12 mouse cellular contexts compared by ENCODE assay signal in genomic region chr9:83537921-83538536, GRCm38 (mm10). TPM values are rescaled to one million over a fixed set of nuclear protein-coding genes. Genes with fewer than 3 reads are reported as not detected.
A peak's percentile ranks its signal among the peaks of the same experiment; 100 is the strongest.
DNase-seq lines count a peak whose midpoint lies in the region; ATAC-seq lines count a peak whose summit lies in the region.
"Had no signal": no experiment of that assay in that cellular context is flagged by ENCODE, and none has a peak within 500 bp of the region (broad histone marks: within the 10 kb centered on the region; RNA-seq: fewer than 3 reads in every experiment).

No protein-coding gene starts in this region.

- H3K9me3 ChIP-seq in heart, embryonic 12.5 days (replicated peaks): no peaks in the 10 kb centered on the region
- H3K9me3 ChIP-seq in hindbrain, embryonic 15.5 days: no peaks in the 10 kb centered on the region

- H3K36me3 ChIP-seq in heart, embryonic 12.5 days: no peaks in the 10 kb centered on the region
- H3K36me3 ChIP-seq in hindbrain, embryonic 15.5 days: no peaks in the 10 kb centered on the region

- H3K27me3 ChIP-seq in heart, embryonic 12.5 days (replicated peaks): no peaks in the 10 kb centered on the region
- H3K27me3 ChIP-seq in hindbrain, embryonic 15.5 days: no peaks in the 10 kb centered on the region

- H3K27ac ChIP-seq in heart, embryonic 12.5 days (ENCODE audit: poor library complexity, severe bottlenecking): peak overlapping the region; percentile 69
- H3K27ac ChIP-seq in hindbrain, embryonic 15.5 days (replicated peaks): peak overlapping the region; percentile 58

- no peak for DNase-seq in heart, postnatal 25 days (ENCODE audit: low spot score)
- DNase-seq in ovary, postnatal 36 days (ENCODE audit: low spot score): peak; percentile 10
- DNase-seq in ovary, postnatal 10 days (ENCODE audit: low spot score): no peak
- DNase-seq in gastrocnemius, postnatal 14 days: no peak
- no peak for DNase-seq in right cerebral cortex, postnatal 14 days
- DNase-seq: adrenal gland, postnatal 25 days; layer of hippocampus, postnatal 36 days; lung, adult 2 months; thymus, adult 2 months had no signal

- no peak overlapping the region for H3K4me3 ChIP-seq in heart, embryonic 12.5 days
- no peak overlapping the region for H3K4me3 ChIP-seq in hindbrain, embryonic 15.5 days

- H3K4me2 ChIP-seq in heart, embryonic 12.5 days: peak overlapping the region; percentile 8; the same call in 1 of the 2 replicates
- peak overlapping the region; percentile 28; the same call in 1 of the 2 replicates for H3K4me2 ChIP-seq in hindbrain, embryonic 15.5 days

- ATAC-seq in heart, embryonic 12.5 days (ENCODE audit: insufficient number of reproducible peaks, low FRiP score): no peak
- ATAC-seq in hindbrain, embryonic 15.5 days (ENCODE audit: low FRiP score, low read depth): peak; percentile 76; the same call in 1 of the 2 replicates
- ATAC-seq in megakaryocyte-erythroid progenitor cell, adult 5-6 weeks (replicated peaks; ENCODE audit: low FRiP score, low TSS enrichment, poor library complexity, severe bottlenecking): no peak

- intact Hi-C loops in heart, postnatal 25 days (cut with DNase I): no loop called here
- intact Hi-C loops in gastrocnemius, postnatal 14 days (cut with DNase I; ENCODE audit: low total_unique reads): no loop called here

- no peak overlapping the region for H3K9ac ChIP-seq in heart, embryonic 12.5 days
- H3K9ac ChIP-seq in hindbrain, embryonic 15.5 days: no peak overlapping the region

- peaks cover 30% of the 10 kb centered on the region for H3K4me1 ChIP-seq in heart, embryonic 12.5 days (replicated peaks)
- peaks cover 10% of the 10 kb centered on the region for H3K4me1 ChIP-seq in hindbrain, embryonic 15.5 days (replicated peaks)

- WGBS in heart, embryonic 12.5 days: 45% methylated on average over 15 of the region's 15 CpGs
- WGBS in hindbrain, embryonic 15.5 days: 30% methylated on average over 15 of the region's 15 CpGs

RNA-seq across cellular contexts. Expression of gene Sh3bgrl2, which starts 10.1 kb away (rescaled TPM):
- polyA plus RNA-seq in heart, embryonic 12.5 days (2016; fragmentation: Nextera tagmentation; extraction: Ambion mirVana): 19.0 and 22.3 TPM in 2 replicates
- total RNA-seq in heart, postnatal 25 days (2021): 1 to 10 TPM; 3.9 to 4.8 TPM
- polyA plus RNA-seq in hindbrain, embryonic 15.5 days (2015; fragmentation: Nextera tagmentation; extraction: Ambion mirVana): 8.7 and 10.3 TPM in 2 replicates
- total RNA-seq in gastrocnemius, postnatal 14 days (2021): 1 to 10 TPM; 1.4 TPM
- total RNA-seq in megakaryocyte-erythroid progenitor cell, adult 5-6 weeks (2014; fragmentation: Nextera tagmentation): 0.40 and 0.85 TPM in 2 replicates
- total RNA-seq in megakaryocyte-erythroid progenitor cell, adult 5-6 weeks (2017): 0.34 and 0.80 TPM in 2 replicates
